Mouse (Mus musculus): ENCODE measurements around the gene Olfr490. TPM values are rescaled to one million over a fixed set of nuclear protein-coding genes. Genes with fewer than 3 reads are reported as not detected.

Gene Olfr490
- polyA plus RNA-seq (2017; shearing (Covaris generic)), result not detected

- no peak for ATAC-seq
These were observed at the start of gene Olfr490 for GRCm38 (mm10) chr7:108288834-108289233. Gene Olfr490 (minus strand): TSS chr7:108288934.

GRCm38 (mm10) chr7:108323574-108323973 lies 34.8 kb upstream of the Olfr490 start, which contains the start of gene Olfr492:
Gene Olfr492 (minus strand): TSS chr7:108323674.
- ATAC-seq, result no peak

- no peak for ATAC-seq
These were observed 24.4 kb upstream of the Olfr490 start, which contains the start of gene Olfr491 for GRCm38 (mm10) chr7:108313151-108313550. Gene Olfr491 (plus strand): TSS chr7:108313451.

- ATAC-seq, result no peak
These were observed 30.5 kb downstream of the Olfr490 start, which contains the start of gene Olfr488 for GRCm38 (mm10) chr7:108258247-108258646. Gene Olfr488 (minus strand): TSS chr7:108258347.

Other genes starting within 250 kb of the Olfr490 start
- gene Olfr479, start 238.2 kb downstream of the Olfr490 start, polyA plus RNA-seq (2017; shearing (Covaris generic)), result under 1 TPM in 1 of 2 experiments, not detected in 1; 0.15 TPM
- gene Olfr480, start 221.6 kb downstream of the Olfr490 start, polyA plus RNA-seq (2017; shearing (Covaris generic)), result not detected
- gene Olfr481, start 209.1 kb downstream of the Olfr490 start, polyA plus RNA-seq (2017; shearing (Covaris generic)), result under 1 TPM in 1 of 2 experiments, not detected in 1; 0.16 TPM
- gene Olfr482, start 191.3 kb downstream of the Olfr490 start, polyA plus RNA-seq (2017; shearing (Covaris generic)), result not detected
- gene Olfr483, start 188.1 kb downstream of the Olfr490 start, polyA plus RNA-seq (2017; shearing (Covaris generic)), result not detected
- not detected for gene Olfr484, start 161.5 kb downstream of the Olfr490 start, polyA plus RNA-seq (2017; shearing (Covaris generic))
- not detected for gene Olfr485, start 129.1 kb downstream of the Olfr490 start, polyA plus RNA-seq (2017; shearing (Covaris generic))
- not detected for gene Olfr486, start 116.2 kb downstream of the Olfr490 start, polyA plus RNA-seq (2017; shearing (Covaris generic))
- gene Olfr487, start 74.3 kb downstream of the Olfr490 start, polyA plus RNA-seq (2017; shearing (Covaris generic)), result not detected
- gene Olfr488, start 30.6 kb downstream of the Olfr490 start, polyA plus RNA-seq (2017; shearing (Covaris generic)), result not detected
- gene Olfr491, start 24.5 kb upstream of the Olfr490 start, polyA plus RNA-seq (2017; shearing (Covaris generic)), result not detected
- not detected for gene Olfr492, start 34.7 kb upstream of the Olfr490 start, polyA plus RNA-seq (2017; shearing (Covaris generic))
- gene Olfr493, start 58.0 kb upstream of the Olfr490 start, polyA plus RNA-seq (2017; shearing (Covaris generic)), result not detected
- gene Olfr494, start 76.4 kb upstream of the Olfr490 start, polyA plus RNA-seq (2017; shearing (Covaris generic)), result not detected
- gene Olfr495, start 104.2 kb upstream of the Olfr490 start, polyA plus RNA-seq (2017; shearing (Covaris generic)), result not detected
- not detected for gene Olfr497, start 131.5 kb upstream of the Olfr490 start, polyA plus RNA-seq (2017; shearing (Covaris generic))
- not detected for gene Olfr498, start 176.4 kb upstream of the Olfr490 start, polyA plus RNA-seq (2017; shearing (Covaris generic))
- not detected for gene Olfr502, start 236.1 kb upstream of the Olfr490 start, polyA plus RNA-seq (2017; shearing (Covaris generic))

Data from CD4-positive, CD25-positive, alpha-beta regulatory T cell, adult 4 months (primary cell).